Mouse (Mus musculus) megakaryocyte, embryonic 14.5 days (primary cell): ENCODE results near the gene Nos1ap.

Experiments
- FLI1 ChIP-seq: IDR thresholded peaks from 2 replicates; pipeline ENCODE4 v1.6.1; 2012; ENCODE audit warnings: low read length, inconsistent platforms, mixed read lengths
- GATA1 ChIP-seq: IDR thresholded peaks from 3 replicates; pipeline ENCODE4 v1.6.1; 2012; ENCODE audit warnings: mixed read lengths, low read length, inconsistent platforms, borderline replicate concordance

DNA sequence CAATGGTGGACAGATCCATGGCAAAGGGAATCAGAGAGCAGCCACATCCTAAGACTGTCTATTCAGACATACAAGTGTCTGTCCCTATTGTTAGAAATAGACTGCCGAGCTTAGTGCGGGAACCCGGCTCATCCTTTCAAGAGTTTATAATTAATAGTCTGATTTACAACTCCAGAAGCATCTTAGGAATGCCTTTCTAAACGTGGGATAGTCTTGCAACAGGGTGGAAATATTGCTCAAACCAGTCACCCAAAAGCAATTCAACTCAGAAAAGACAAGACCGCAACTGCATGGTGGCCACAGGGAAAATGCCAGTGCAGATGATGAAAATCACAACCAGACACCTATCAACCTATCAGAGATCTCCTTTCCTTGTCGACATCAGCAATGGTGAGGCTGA is 173.5 kb downstream of the Nos1ap start:
- TF ChIP-seq GATA1 (no peak), FLI1 (no peak)
